Comparison of ENCODE assay signal across 11 mouse cellular contexts in genomic region chrX:101889813-101890469, GRCm38 (mm10). TPM values are rescaled to one million over a fixed set of nuclear protein-coding genes. Genes with fewer than 3 reads are reported as not detected.
DNase-seq lines count a peak whose midpoint lies in the region; ATAC-seq lines count a peak whose summit lies in the region.
"Had no signal": no experiment of that assay in that cellular context is flagged by ENCODE, and none has a peak within 500 bp of the region (broad histone marks: within the 10 kb centered on the region; RNA-seq: fewer than 3 reads in every experiment).

No protein-coding gene starts in this region.

- no peak for ATAC-seq in kidney, embryonic 14.5 days (ENCODE audit: low FRiP score, low TSS enrichment)
- no peak for ATAC-seq in midbrain, embryonic 11.5 days (ENCODE audit: low FRiP score)

- H3K27ac ChIP-seq in kidney, embryonic 14.5 days (ENCODE audit: low read depth, low read length), result no peak overlapping the region
- no peak overlapping the region for H3K27ac ChIP-seq in hindbrain, embryonic 10.5 days
- no peak overlapping the region for H3K27ac ChIP-seq in midbrain, embryonic 11.5 days (ENCODE audit: low read depth, low read length)
- no peak overlapping the region for H3K27ac ChIP-seq in midbrain, embryonic 10.5 days (replicated peaks)
- H3K27ac ChIP-seq: hindbrain, embryonic 15.5 days; stomach, embryonic 15.5 days had no signal

- H3K4me2 ChIP-seq in kidney, embryonic 14.5 days (replicated peaks; ENCODE audit: low read depth, low read length), result no peak overlapping the region
- H3K4me2 ChIP-seq in midbrain, embryonic 11.5 days, result no peak overlapping the region
- H3K4me2 ChIP-seq: hindbrain, embryonic 15.5 days; stomach, embryonic 15.5 days had no signal

- H3K4me1 ChIP-seq in kidney, embryonic 14.5 days (ENCODE audit: control insufficient read depth, insufficient read depth, low read length), result no peaks in the 10 kb centered on the region
- H3K4me1 ChIP-seq in hindbrain, embryonic 10.5 days (replicated peaks), result no peaks in the 10 kb centered on the region; the same call in 1 of the 2 replicates
- H3K4me1 ChIP-seq in midbrain, embryonic 11.5 days (ENCODE audit: control insufficient read depth, insufficient read depth, low read length), result no peaks in the 10 kb centered on the region
- no peaks in the 10 kb centered on the region for H3K4me1 ChIP-seq in midbrain, embryonic 10.5 days
- H3K4me1 ChIP-seq: hindbrain, embryonic 15.5 days; stomach, embryonic 15.5 days had no signal

- WGBS in kidney, embryonic 14.5 days, result 88% methylated on average over 4 of the region's 4 CpGs
- 82% methylated on average over 4 of the region's 4 CpGs for WGBS in hindbrain, embryonic 10.5 days
- WGBS in midbrain, embryonic 11.5 days, result 75% methylated on average over 4 of the region's 4 CpGs
- 89% methylated on average over 4 of the region's 4 CpGs for WGBS in midbrain, embryonic 10.5 days

- peak; percentile 70 for DNase-seq in kidney, adult 18-20 months
- peak; percentile 85 for DNase-seq in brain, adult 2 months (ENCODE audit: low read depth, low spot score)
- DNase-seq in heart, adult 8-10 months (ENCODE audit: low spot score), result peak; percentile 42
- DNase-seq in lung, postnatal 10 days, result peak; percentile 12
- DNase-seq in hindbrain, embryonic 10.5 days (ENCODE audit: low spot score), result no peak
- DNase-seq in midbrain, embryonic 11.5 days (ENCODE audit: low spot score, missing footprints), result no peak
- no peak for DNase-seq in midbrain, embryonic 10.5 days (ENCODE audit: low spot score)

- H3K9me3 ChIP-seq in kidney, embryonic 14.5 days (ENCODE audit: control insufficient read depth, low read length), result no peaks in the 10 kb centered on the region
- no peaks in the 10 kb centered on the region for H3K9me3 ChIP-seq in hindbrain, embryonic 10.5 days
- no peaks in the 10 kb centered on the region for H3K9me3 ChIP-seq in midbrain, embryonic 11.5 days (ENCODE audit: control insufficient read depth, low read length)
- H3K9me3 ChIP-seq in midbrain, embryonic 10.5 days (replicated peaks), result no peaks in the 10 kb centered on the region
- H3K9me3 ChIP-seq: hindbrain, embryonic 15.5 days; megakaryocyte, embryonic 14.5 days; stomach, embryonic 15.5 days had no signal

- no peaks in the 10 kb centered on the region for H3K27me3 ChIP-seq in kidney, embryonic 14.5 days (ENCODE audit: control insufficient read depth, insufficient read depth, low read length)
- H3K27me3 ChIP-seq in hindbrain, embryonic 10.5 days (ENCODE audit: insufficient read depth, poor library complexity, severe bottlenecking), result peaks cover 68% of the 10 kb centered on the region
- peaks cover 5% of the 10 kb centered on the region for H3K27me3 ChIP-seq in midbrain, embryonic 11.5 days (ENCODE audit: control insufficient read depth, insufficient read depth, low read length)
- peaks cover 99% of the 10 kb centered on the region for H3K27me3 ChIP-seq in midbrain, embryonic 10.5 days (ENCODE audit: low read depth, poor library complexity, severe bottlenecking)

- H3K36me3 ChIP-seq in kidney, embryonic 14.5 days (ENCODE audit: control insufficient read depth, insufficient read depth, low read length), result no peaks in the 10 kb centered on the region
- H3K36me3 ChIP-seq in hindbrain, embryonic 10.5 days, result no peaks in the 10 kb centered on the region
- no peaks in the 10 kb centered on the region for H3K36me3 ChIP-seq in midbrain, embryonic 11.5 days (ENCODE audit: control insufficient read depth, insufficient read depth, low read length)
- no peaks in the 10 kb centered on the region for H3K36me3 ChIP-seq in midbrain, embryonic 10.5 days
- H3K36me3 ChIP-seq: hindbrain, embryonic 15.5 days; stomach, embryonic 15.5 days had no signal

- no peak overlapping the region for H3K4me3 ChIP-seq in kidney, embryonic 14.5 days (ENCODE audit: low read length)
- H3K4me3 ChIP-seq in hindbrain, embryonic 10.5 days, result no peak overlapping the region
- H3K4me3 ChIP-seq in midbrain, embryonic 11.5 days (ENCODE audit: low read depth, low read length), result no peak overlapping the region
- no peak overlapping the region for H3K4me3 ChIP-seq in midbrain, embryonic 10.5 days
- H3K4me3 ChIP-seq: hindbrain, embryonic 15.5 days; megakaryocyte, embryonic 14.5 days; stomach, embryonic 15.5 days had no signal

- no peak overlapping the region for H3K9ac ChIP-seq in kidney, embryonic 14.5 days (ENCODE audit: low read depth, low read length)
- no peak overlapping the region for H3K9ac ChIP-seq in midbrain, embryonic 11.5 days (ENCODE audit: low read length)
- H3K9ac ChIP-seq: hindbrain, embryonic 15.5 days; stomach, embryonic 15.5 days had no signal

RNA-seq across cellular contexts. Expression of gene Nhsl2, which starts 40.8 kb away (rescaled TPM):
- 9.0 and 16.5 TPM in 2 replicates for polyA plus RNA-seq in kidney, embryonic 14.5 days (2014; fragmentation: Nextera tagmentation; extraction: Ambion mirVana)
- 1 to 10 TPM; 3.2 to 4.3 (median 3.8) TPM for total RNA-seq in heart, adult 8-10 months (2022)
- polyA plus RNA-seq in hindbrain, embryonic 10.5 days (2016; fragmentation: Nextera tagmentation; extraction: Ambion mirVana), result 16.4 and 18.8 TPM in 2 replicates
- polyA plus RNA-seq in midbrain, embryonic 11.5 days (2014; fragmentation: Nextera tagmentation; extraction: Ambion mirVana), result 6.8 and 10.1 TPM in 2 replicates
- polyA plus RNA-seq in midbrain, embryonic 10.5 days (2016; fragmentation: Nextera tagmentation; extraction: Ambion mirVana), result 14.0 and 14.1 TPM in 2 replicates

Comparison
In these comparisons a context has a peak if more than half of its experiments do, and no peak if none do; other contexts are left out.
1. DNase-seq: peak in kidney, adult 18-20 months (single experiment), brain, adult 2 months (single experiment), heart, adult 8-10 months (single experiment) and lung, postnatal 10 days (single experiment); none in hindbrain, embryonic 10.5 days (single experiment), midbrain, embryonic 11.5 days (single experiment) and midbrain, embryonic 10.5 days (single experiment).